Mouse (Mus musculus) embryonic stem cell, embryonic (primary cell): Measurements from ENCODE around the gene Pramel6.
"Not testable (repeated sequence)": the region's sequence is repeated elsewhere in the genome, so short reads cannot be mapped to it uniquely, and the experiment has no call there.

Experiments used
- CTCF ChIA-PET, 4 experiments: fragments of 300-600 bp in 2 of 4; fragments of 350-600 bp in 2 of 4; sonication (Branson Sonifier 250); formaldehyde crosslinking; loops; one replicate each; lab custom pipeline; 2022; ENCODE audit warnings: inconsistent platforms in 2 of 4; lab: Charles Lee
- POLR2A ChIA-PET, 4 experiments: fragments of 300-600 bp in 2 of 4; fragments of 350-600 bp in 2 of 4; sonication (Branson Sonifier 250); formaldehyde crosslinking; loops; one replicate each; lab custom pipeline; 2022; ENCODE audit warnings: antibody characterized with exemption in 4 of 4, inconsistent platforms in 1 of 4; lab: Charles Lee

Gene Pramel6

DNA sequence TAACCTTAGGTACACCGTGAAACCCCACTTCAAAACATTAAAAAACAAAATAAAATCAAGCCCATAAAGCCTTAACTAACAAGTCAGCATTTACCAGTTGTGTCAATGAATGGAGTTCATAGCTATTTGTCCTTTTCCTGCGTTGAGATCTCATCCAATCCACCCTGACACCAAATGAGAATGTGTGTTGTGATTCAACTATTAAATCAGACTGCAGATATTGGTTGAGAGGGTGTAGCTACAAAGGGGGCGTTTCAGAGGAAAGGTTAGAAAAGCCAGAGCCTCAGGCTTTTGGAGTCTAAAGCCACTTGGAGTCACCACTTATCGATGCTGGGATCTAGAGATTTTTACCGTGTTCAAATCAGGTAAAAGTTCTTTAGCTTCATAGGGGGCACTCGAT lies at the start of gene Pramel6:
Pramel6 (plus strand) TSS at position 301 of the 400 bp plus-strand sequence.
- POLR2A ChIA-PET = interaction anchor here in 1 of 4 experiments (0.9 to 1.2 kb wide), 2 partner anchors 10 to 15 kb away, joined by 3 to 4 read pairs; no protein-coding TSS in a partner anchor

GRCm38 (mm10) chr2:87461769-87462168 lies 44.6 kb upstream of the Pramel6 start:
- ChIA-PET CTCF (no interaction called here), POLR2A (no interaction called here)

More for the DNA sequence above, at the start of gene Pramel6:
- CTCF ChIA-PET = no interaction called here

DNA sequence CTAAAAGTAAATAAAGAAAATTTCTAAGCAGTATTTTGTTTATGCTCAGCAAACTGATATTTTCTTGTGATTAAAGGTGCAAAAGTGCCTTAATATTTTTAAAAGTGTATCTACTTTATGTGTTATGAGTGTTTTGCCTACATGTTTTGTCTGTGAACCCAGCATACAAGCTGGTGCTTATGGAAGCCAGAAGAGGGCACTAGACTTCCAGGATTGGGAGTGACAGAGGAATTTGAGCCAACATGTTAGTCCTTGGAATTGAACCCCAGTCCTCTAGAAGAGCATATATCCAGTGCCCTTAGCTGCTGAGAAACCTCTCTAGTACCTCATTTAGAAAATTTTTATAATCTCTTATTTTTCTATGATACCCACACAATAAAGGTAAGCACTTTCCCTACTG lies 26.2 kb upstream of the Pramel6 start:
- ChIA-PET CTCF (interaction anchor here in 2 of 4 experiments (0.5 to 1.6 kb wide), 3 partner anchors 11 to 146 kb away, joined by 4 to 6 read pairs (median 4); no protein-coding TSS in a partner anchor), POLR2A (interaction anchor here in 3 of 4 experiments (0.7 to 3.6 kb wide), 4 partner anchors 10 to 36 kb away, joined by 3 to 25 read pairs (median 6); no protein-coding TSS in a partner anchor)

GRCm38 (mm10) chr2:87481158-87481557 lies 25.2 kb upstream of the Pramel6 start:
- ChIA-PET POLR2A (interaction anchor here (1.0 to 3.6 kb wide), 4 partner anchors 34 to 35 kb away, joined by 3 to 25 read pairs (median 8); no protein-coding TSS in a partner anchor), CTCF (no interaction called here)

GRCm38 (mm10) chr2:87482276-87482675 lies 24.1 kb upstream of the Pramel6 start:
- CTCF ChIA-PET = no interaction called here
- POLR2A ChIA-PET = interaction anchor here in 3 of 4 experiments (1.0 to 3.6 kb wide), 5 partner anchors 33 to 36 kb away, joined by 3 to 25 read pairs (median 7); no protein-coding TSS in a partner anchor

DNA sequence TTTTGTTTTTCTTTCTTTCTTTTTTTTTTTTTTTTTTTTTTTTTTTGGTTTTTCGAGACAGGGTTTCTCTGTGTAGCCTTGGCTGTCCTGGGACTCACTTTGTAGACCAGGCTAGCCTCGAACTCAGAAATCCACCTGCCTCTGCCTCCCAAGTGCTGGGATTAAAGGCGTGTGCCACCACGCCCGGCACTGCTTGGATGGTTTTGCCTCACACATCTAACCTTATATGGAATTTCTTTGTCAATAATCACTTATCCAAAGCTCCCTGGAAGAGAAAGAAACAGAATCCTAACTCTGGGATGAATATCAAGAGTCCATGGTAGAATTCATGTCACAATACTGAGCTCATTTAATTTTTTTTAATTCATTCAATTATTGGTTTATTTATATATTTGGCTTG lies 9.4 kb upstream of the Pramel6 start, which contains the start of gene Pramel7:
Pramel7 (minus strand) TSS at position 101 of the 400 bp plus-strand sequence.
- POLR2A ChIA-PET = interaction anchor here in 1 of 4 experiments (1.8 kb wide), 1 partner anchor 19 kb away, joined by 13 read pairs; no protein-coding TSS in a partner anchor
- CTCF ChIA-PET = not testable (repeated sequence)

- ChIA-PET POLR2A (interaction anchor here (0.5 to 3.1 kb wide), 11 partner anchors 18 to 837 kb away, joined by 3 to 25 read pairs (median 7); partner anchors contain the start of gene Pramel7 (in 1 of the 4)), CTCF (interaction anchor here in 3 of 4 experiments (0.6 to 1.3 kb wide), 4 partner anchors 13 to 680 kb away, joined by 3 to 6 read pairs (median 4); no protein-coding TSS in a partner anchor)
Measured at GRCm38 (mm10) chr2:87515046-87515445, 8.7 kb downstream of the Pramel6 start.

DNA sequence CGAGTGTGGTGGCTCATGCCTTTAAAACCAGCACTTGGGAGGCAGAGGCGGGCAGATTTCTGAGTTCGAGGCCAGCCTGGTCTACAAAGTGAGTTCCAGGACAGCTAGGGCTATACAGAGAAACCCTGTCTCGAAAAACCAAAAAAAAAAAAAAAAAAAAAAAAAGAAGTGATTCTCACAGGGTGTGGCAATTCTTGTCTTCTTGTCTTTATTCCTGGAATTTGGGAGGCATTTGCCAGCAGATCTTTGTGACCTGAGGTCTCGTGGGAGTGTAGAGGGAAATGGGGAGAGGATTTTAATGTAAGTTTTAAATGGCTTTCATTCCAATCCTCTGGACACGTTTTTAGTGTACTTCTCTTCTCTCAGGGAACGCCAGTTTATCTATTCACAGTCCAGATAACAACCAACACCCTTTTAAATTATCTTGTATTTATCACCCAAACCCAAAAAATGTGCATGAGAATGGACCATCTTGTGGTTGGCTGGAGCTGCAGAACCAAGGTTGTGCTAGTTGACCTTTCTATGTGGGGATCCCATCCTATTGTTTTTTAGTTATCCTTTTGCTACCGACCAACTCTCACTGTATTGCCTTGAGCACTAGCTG lies 9.2 kb downstream of the Pramel6 start:
- ChIA-PET CTCF (interaction anchor here in 3 of 4 experiments (0.6 to 1.3 kb wide), 5 partner anchors 14 to 681 kb away, joined by 3 to 6 read pairs (median 3); no protein-coding TSS in a partner anchor), POLR2A (interaction anchor here (0.5 to 3.1 kb wide), 14 partner anchors 9 to 837 kb away, joined by 3 to 25 read pairs (median 6); partner anchors contain the start of genes Pramel6 (in 1 of the 4) and Pramel7 (in 1 of the 4))

DNA sequence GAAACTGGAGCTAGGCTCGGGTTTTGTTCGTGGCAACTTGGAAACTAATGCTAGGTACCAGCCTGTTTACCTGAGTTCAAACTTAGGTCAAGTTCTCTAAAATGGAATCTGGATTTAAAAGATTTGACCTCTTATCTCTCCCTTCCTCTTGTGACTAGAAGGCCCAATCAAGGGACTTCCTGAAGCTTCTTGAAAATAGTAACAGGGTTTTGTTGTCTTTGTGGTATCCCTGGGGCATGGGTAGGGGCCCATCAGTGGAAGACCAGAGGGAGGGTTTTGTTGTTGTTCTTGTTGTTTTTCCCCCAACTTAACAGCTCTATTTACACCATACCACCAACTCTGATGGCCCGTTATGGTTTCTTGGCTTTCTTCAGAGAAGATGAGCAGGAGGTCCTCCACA lies 10.2 kb downstream of the Pramel6 start:
- CTCF ChIA-PET = interaction anchor here in 2 of 4 experiments (0.6 to 1.0 kb wide), 2 partner anchors 31 kb away, joined by 3 to 4 read pairs; no protein-coding TSS in a partner anchor
- POLR2A ChIA-PET = interaction anchor here in 3 of 4 experiments (1.0 to 3.1 kb wide), 9 partner anchors 10 to 36 kb away, joined by 3 to 25 read pairs (median 5); partner anchors contain the start of genes Pramel6 (in 1 of the 3) and Pramel7 (in 1 of the 3)

DNA sequence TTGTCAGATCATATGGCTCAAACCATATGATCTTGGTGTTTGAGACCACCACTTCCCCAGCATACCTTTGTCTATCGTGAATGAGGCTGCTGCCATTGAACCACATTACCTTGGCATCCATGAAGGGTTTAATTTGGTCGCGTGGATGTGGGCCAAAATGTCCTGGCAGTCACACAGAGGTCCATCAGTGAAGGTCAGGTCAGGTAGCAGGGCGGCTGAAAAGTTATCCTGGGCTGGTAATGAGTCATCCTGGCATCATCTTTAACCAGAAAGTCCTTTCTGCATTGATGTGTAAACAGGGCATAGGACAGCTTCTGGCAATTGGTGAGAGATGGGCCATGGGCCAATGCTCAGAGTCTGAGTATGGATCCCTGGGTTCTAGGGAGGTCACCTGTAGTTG lies 14.3 kb downstream of the Pramel6 start:
- POLR2A ChIA-PET = no interaction called here
- CTCF ChIA-PET = no interaction called here

DNA sequence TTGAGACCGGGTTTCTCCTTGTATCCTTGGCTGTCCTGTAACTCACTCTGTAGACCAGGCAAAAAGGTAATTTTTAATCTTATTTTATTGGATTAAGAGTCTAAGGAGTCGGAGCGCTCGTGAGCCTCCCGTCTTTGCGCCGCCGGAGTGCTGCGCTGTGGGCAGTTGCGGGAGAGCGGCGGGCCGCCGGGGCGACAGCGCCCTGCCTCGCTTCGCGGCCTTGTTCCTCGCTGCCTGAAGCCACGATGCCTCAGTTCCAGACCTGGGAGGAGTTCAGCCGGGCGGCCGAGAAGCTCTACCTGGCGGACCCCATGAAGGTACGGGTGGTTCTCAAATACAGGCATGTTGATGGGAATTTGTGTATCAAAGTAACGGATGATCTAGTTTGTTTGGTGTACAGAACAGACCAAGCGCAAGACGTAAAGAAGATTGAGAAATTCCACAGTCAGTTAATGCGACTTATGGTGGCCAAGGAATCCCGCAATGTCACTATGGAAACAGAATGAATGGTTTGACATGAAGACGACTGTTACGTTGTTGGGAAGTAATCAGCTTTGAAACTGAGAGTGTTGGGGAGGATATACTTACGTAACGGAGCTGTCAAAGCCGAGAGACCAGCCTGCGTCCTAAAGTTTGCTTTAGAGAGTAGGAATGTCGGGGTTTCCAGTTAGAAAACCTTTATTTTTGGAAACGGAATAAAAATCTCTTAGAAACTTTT lies 19.7 kb downstream of the Pramel6 start:
- POLR2A ChIA-PET = interaction anchor here in 1 of 4 experiments (1.9 kb wide), 1 partner anchor 10 kb away, joined by 7 read pairs; no protein-coding TSS in a partner anchor
- CTCF ChIA-PET = not testable (repeated sequence)

DNA sequence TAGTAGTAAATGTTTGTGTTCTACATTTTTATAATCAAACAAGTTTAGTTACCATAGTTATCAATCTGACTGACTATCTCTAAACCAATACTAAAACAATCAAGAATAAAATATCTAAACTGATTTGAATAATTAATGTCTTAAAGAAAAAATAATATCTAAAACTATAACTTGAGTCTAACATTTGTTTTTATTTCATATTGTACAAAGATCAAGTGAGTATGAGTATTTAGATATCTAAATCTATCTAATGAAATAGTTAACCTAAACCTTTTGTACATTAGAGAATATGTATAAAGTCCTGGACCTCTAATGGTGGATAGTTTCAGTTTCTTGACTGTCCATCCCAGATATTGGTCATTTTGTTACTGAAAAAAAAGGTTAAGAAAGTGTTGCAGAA lies 25.1 kb downstream of the Pramel6 start, which contains the start of gene Olfr153:
Olfr153 (plus strand) TSS at position 301 of the 400 bp plus-strand sequence.
- CTCF ChIA-PET = no interaction called here
- POLR2A ChIA-PET = no interaction called here

- CTCF ChIA-PET = no interaction called here
- POLR2A ChIA-PET = interaction anchor here in 2 of 4 experiments (0.6 to 1.6 kb wide), 4 partner anchors 18 to 826 kb away, joined by 3 to 5 read pairs (median 4); no protein-coding TSS in a partner anchor
Measured at GRCm38 (mm10) chr2:87534826-87535225, 28.5 kb downstream of the Pramel6 start.

- ChIA-PET CTCF (no interaction called here), POLR2A (no interaction called here)
Measured at GRCm38 (mm10) chr2:87545442-87545841, 39.1 kb downstream of the Pramel6 start, which contains the start of gene Olfr1128. Gene Olfr1128, minus strand, starts transcription at chr2:87545542.
